Mouse (Mus musculus) heart, postnatal 0 days (tissue): Measurements from ENCODE around the gene Tulp1.

ENCODE experiments used
- CTCF ChIP-seq: IDR thresholded peaks from 2 replicates; pipeline ENCODE4 v1.5.1; 2016; ENCODE audit warnings: antibody characterized with exemption, control low read depth, low read depth
- EP300 ChIP-seq: IDR thresholded peaks from 2 replicates; pipeline ENCODE4 v1.6.1; 2016; ENCODE audit warnings: antibody characterized with exemption, low read depth

GRCm38 (mm10) chr17:28355871-28356270, 9.2 kb downstream of the Tulp1 start:
- TF ChIP-seq CTCF = no peak
- no peak for TF ChIP-seq EP300
